Mouse (Mus musculus) right cerebral cortex, postnatal 4 days (tissue): ENCODE measurements around the gene Rarg.
"Not testable (repeated sequence)": the region's sequence is repeated elsewhere in the genome, so short reads cannot be mapped to it uniquely, and the experiment has no call there.

ENCODE experiments used
- DNase-seq: peaks from one replicate; pipeline ENCODE4 v3.0.0-alpha.2; 2022

The Rarg gene

DNA sequence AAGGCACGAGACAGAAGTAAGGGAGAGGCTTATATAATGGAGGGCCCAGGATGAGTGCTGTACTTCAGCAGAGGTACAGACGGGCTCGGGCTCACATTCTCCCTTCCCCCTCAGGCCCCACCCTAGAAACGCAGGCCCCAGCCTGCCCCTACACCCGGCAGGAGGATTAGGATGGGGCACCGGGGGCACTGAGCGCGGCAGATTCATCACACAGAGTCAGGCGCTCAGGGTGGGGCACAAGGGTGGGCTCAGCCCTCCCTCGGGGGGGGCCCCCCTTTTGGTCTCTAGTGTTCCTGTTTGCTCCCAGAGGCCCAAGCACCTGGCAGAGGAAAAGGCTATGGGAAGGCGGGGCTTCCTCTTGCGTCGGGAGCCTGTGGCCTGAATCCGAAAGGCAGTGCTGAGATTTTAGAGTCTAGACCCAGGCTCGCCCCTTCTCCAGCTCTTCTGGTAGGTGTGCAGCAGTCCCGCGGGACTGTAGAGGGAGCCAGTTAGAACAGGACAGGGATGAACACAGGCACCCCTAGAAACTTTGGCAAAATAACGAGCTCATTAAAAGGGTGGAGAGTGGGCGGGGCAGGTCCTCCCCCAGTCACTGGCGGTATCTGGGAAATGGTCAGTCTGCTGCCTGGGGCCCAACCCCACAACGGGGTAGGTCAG is 21.8 kb downstream of the Rarg start:
- DNase-seq: no peak

DNA sequence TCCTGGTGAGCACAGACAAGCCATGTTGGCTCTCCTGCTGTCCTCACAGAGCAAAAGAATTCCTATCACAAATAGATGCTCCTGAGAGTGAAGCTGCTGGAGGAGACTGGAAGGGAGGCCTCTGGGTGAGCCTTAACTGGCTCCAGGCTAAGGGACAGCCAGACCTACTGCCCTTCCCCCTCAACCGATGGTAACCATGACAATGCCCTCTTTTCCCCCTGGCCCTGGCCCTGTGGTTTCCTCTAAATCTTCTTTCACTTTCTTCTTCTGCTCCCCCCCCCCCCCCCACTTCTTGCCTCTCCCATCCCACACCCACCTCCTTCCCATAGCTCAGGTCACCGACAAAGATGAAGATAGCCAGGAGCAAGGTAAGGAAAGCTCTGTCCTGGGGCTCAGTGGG is 23.4 kb downstream of the Rarg start:
- no peak for DNase-seq

DNA sequence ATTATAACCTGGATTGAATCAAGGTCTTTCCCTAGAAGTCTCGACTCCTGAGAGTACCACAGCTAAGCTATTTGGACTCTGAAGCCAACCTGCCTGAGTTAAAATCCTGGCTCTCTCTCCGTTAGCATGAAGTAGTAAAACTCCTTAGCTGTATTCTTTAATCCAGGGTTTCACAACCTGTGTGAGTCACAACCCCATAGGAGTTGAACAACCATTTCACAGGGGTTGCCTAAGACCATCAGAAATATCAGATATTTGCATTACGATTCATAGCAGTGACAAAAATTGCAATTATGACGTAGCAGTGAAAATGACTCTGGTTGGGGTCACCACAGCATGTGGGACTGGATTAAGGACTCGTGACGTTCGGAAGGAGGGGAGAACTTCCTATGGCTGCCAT is 24.6 kb downstream of the Rarg start:
- no peak for DNase-seq

DNA sequence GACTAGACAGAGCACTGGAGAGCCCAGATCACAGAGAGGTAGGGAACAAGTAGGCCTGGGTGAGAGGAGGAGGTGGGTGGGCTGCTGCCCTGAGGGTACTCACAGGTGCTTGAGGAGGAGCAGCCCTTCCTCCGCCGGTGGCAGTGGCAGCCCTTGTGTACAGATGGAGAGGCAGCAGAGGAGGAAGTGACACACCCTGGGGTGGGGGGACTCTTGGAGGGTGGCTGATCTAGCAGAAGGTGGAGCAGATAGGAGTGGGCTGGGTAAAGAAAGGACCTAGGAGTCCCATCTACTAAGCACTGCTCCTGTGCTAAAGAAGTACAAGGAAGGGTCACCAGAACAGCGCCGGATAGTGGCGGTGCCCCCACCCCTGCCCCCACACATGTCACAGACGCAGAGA is 25.6 kb downstream of the Rarg start, which contains the start of gene Itgb7:
Gene Itgb7, minus strand, starts transcription at position 197 of the 400 bp plus-strand sequence.
- no peak for DNase-seq

DNA sequence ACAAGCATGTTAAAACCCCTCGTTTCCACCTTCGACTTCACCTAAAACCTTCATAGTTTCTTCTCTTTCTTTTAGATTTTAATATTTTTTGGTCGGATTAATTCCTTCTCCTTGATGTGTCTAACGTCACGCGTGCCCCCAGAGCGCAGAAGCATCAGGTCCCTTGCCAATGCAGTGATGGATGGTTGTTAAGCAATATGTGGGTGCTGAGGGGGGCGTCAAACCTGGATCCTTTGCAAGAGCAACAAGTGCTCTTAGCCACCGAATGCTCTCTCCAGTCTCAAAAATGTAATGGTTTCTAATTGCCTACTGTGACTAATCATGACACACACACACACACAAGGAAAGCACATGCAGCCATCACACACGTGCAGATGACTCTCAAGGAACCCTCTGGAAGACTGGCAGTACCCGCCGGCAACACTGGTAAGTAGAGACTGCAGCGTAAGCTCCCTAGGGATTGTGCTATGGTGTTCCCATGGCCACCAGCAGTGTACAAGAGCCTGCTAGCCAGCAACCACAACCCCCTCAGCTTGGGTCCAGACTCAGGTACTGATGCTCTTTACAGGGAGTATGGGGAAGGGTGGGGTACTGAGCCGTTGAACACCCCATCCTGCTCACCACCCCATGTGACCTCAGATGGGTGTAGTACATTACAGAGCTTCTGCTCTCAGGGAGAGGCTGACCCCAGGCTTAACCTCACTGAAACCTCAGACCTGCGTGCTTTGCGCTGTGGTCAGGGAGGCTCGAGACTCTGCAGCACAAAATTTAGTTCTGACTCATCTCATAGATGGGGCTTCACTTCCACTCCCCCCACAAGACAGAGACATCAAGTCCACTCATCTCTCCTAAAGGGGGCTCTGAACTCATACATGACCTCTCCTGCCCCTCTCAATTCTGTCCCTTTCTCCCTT is 26.7 kb downstream of the Rarg start:
- no peak for DNase-seq

DNA sequence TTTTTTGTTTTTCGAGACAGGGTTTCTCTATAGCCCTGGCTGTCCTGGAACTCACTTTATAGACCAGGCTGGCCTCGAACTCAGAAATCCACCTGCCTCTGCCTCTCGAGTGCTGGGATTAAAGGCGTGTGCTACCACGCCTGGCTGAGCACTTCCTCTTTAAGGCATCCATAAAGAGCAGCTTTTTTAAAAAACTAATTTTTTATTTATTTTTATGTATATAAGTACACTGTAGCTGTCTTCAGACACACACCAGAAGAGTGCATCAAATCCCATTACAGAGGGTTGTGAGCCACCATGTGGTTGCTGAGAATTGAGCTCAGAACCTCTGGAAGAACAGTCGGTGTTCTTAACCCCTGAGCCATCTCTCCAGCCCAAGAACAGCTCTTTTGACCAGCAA is 31.7 kb downstream of the Rarg start:
- DNase-seq: not testable (repeated sequence)

DNA sequence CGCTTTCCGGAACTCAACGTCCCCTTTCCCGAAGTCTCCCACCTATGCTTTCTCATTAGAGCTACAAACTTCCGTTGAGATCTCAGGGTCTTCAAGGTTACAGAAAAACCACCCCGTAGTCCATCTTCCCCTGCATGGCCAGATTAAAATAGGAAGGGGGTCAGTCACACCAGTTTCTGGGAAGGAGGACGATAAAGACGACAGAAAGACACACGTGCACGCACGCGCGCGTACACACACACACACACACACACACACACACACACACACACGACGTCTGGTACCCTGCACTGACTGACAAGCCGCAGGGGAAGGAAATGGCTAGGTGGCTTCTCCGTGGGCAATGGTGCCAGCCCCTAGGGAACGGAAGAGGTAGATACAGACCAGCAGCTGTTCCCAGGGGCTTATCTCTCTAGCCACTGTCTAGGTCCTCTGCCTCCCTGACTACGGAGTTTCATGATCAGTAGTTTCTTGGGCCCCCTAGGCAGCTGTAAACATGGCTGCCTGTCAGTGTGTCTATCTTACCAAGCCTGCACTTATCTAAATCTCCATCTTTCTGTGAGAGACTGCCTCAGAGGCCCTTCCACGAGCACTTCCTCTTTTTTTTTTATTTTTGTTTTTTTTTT is 32.2 kb downstream of the Rarg start:
- no peak for DNase-seq

DNA sequence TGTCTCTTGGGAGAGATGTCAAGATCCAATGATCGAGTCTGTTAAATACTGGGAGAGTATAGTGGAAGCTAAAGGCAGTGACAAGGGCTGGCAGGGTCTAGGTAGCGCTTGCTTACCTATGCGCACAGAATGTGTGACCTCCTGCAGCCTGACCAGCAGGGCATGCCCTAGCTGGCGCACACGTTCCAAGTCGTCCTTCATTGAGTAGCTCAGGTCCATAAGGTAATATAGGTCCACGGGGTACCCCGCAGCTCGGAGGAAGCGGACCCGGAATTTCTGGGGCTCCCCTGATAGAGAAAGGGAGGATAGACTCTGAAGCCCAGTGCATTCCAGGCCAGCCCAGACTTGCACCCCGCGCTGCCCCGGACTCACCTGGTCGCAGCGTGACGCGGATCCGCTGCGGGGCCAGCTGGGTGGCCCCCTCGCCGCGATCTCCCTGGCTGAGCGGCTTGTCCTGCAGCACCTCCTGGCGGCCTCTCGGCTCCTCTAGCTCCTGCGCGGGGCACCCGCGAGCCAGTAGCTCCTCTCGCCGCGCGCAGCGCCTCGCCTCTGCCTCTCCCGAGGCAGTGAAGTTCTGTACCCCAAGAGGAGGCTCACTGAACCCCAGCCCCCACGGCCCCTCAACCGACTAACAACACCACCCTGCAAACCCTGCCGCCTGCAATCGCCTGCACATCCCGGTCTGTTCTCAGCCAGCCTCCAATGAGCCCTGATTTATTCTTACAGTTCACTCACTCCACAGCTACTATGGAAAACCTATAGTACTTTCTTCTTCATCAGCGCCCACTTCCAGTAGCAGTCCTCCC is 32.9 kb downstream of the Rarg start:
- DNase-seq: peak; percentile 81

DNA sequence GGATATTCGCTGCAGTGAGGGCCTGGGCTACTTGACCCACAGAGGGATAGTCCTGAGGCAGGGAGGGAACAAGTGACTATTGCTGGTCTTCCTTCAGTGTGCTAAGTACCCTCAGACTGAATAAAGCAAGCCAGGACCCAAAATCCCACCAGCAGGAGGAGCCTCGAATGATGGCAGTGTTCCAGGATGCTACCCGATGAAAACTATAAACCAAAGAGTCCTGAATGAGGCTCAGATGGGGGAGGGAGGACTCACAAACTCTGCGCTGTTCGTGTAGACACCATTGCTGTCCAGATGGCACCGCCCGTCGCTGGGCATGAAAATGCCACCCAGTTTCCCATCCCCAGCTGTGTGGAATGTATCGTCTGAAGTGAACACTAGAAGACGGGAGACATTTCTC is 34.9 kb downstream of the Rarg start:
- DNase-seq: peak; percentile 36

DNA sequence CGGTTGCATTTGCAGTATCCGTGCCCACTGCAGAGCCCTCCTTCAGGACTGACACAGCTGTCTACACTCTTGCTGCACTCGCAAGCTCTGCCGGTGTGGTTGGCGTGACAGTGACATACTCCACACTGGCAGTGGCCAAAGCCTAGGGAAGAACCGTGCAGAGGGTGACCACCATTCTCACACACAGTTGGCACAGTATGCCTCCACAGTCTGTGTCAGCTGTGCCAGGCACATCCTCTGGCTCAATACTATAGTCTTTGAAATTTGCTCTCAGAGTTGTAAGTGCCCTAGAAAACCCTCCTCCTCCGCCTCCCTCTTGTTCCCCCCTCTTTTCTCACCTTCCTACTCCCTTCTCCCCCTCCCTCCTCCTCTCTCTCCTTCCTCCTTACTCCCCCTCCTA is 40.0 kb downstream of the Rarg start:
- DNase-seq: no peak

DNA sequence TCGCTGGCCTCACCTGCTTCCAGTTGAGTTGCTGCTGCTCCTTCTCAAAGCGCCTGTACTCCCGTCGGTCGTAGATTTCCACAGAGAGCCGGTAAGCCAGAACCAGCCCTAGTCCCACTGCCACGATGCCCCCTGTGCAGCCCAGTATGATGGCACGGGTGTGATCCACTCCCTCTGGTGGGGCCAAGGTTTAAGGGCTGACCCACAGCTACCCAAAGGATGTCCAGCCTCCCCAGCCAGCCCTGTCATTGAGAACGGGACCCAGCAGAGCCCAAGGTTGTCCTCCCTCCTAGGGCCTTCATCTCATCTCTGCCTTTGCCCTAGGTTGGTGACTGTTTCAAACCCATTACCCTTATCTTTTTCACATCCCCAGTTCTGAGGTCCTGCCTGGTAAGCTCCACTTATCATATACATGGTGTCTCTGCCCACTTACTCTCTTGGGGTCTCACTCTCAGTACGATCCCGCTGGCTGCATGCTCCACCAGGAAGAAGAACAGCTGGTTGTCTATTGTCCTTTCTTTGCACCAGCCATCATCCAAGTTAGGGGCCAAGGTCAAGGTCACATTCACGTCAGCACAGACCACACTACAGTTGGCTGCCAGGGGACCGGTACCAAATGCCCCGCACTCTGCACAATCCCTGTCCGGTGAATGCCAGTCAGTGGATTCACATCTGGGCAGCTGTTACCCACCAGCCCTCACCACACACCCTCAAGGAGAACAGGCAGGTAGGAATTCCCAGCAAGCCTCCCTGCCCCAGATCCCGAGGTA is 40.7 kb downstream of the Rarg start:
- no peak for DNase-seq

DNA sequence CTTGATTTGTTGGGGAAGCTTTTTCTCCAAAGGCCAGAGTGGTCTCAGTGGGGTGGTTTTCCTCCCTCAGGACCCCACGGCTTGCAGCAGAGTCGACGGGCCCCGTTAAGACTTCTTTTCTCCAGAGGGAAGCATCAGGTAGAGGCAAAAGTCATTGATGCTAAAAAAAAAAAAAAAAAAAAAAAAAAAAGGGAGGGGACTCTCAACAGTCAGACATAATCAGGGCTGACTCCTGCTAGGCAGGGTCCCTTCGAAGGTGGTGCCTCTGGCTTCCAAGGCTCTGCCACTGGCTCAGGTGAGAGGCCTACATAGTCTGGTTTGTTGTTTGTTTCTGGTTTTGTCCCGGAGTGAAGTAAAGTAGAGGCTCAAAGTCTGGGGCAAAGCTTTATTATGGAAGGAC is 41.7 kb downstream of the Rarg start:
- DNase-seq: no peak

DNA sequence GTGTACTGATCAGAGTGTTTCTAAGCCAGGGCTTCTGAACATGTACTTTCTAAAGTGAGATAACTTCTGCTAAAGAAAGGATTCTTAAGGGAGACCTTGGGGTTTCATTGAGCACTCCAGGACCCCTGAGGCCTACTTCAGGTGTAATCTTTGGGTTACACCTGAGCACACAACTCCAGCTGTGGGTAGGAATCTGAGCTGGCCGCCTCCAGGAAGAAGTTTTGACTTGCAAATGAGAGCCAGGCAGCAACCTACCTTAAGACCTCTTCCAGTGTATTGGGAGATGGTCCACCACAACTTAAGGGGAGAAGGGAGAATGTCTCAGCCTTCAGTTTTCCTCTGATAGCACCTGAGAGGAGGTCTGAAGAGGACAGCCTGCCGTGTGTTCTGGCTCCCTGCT is 43.2 kb downstream of the Rarg start:
- no peak for DNase-seq

DNA sequence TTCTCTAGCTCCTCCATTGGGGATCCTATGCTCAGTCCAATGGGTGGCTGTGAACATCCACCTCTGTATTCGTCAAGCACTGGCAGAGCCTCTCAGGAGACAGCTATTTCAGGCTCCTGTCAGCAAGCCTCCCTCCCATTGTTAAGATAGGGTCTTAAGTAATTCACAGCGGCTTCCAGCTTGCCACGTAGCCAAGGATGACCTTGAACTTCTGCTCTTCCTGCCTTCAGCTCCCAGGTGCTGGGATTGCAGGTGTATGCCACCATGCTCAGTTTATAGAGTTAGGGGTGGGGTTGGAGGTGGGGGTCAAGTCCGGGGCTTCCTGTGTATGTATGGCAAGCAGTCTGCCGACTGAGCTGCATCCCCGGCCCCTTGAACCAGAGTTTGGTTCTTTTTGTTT is 45.4 kb downstream of the Rarg start:
- no peak for DNase-seq

DNA sequence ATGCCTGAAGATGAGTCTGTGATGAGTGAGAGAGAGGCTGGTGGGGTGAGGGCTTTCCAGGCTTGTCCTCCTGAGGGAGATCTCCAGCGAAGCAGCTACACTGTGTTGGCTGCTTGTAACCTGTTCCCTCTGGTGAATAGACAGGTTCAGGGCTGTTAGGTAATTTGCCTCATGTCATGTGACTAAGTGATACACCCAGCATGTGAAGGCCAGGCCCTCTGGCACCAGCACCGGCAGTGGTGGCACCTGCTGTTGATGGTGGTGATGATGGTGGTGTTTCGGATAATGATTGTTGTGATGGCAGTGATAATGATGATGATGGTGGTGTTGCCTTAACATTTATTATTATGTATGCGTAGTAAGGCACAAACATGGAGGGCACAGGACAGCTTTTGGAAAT is 46.5 kb downstream of the Rarg start:
- DNase-seq: no peak

DNA sequence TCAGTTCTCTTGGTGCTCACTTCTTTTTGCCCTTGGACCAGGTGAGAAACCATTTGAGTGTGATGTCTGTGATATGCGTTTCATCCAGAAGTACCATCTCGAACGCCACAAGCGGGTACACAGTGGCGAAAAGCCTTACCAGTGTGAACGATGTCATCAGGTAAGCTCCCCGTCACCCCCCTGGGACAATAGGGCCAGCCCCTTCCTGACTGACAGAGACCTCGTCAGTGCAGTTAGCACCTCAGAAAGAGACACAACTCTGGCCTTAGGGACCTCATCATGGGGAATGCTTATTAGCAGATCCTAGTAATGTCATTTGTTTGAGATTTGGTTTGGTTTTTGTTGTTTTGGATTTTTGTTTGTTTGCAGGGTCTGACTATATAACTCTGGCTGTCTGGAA is 48.2 kb downstream of the Rarg start:
- DNase-seq: no peak

DNA sequence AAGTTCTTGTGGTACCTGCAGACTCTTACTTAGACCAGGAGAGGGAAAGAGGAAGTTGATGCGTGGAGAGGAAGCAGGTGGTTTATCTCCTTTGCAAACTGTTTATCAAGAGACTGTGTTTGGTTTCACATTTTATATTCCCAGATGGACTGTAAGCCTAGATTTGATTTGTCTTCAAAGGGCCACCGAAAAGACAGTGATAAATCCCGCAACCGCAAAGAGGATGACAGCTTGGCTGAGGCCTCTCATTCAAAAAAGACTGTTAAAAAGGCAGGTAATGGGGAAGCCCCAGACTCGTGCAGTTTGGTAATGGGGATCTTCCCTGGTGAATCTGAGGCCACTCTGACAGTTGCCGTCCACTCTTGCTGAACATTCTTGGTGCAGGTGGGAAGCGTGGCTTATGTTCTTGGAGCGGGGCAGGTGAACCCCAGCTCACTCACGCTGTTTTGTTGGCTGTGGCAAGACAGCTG is 49.2 kb downstream of the Rarg start:
- no peak for DNase-seq

DNA sequence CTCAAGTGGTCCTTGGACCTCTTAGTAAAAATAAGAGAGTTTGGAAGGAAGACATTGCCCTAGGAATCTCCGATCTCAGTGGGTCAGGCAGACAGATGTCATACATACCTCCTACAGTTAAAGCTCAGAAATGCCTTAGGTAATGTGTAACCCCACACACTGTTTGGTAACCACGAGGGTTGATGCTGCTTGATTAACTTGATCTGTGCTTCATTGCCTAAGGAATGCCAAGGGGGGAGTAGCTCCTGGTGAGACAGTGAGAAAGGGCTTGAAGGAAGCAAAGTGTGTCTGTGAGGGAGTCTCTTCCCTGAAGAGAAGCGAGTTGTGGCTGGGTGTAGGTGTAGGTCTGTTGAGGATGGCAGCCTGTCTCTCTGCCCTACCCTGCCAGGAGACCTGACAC is 50.0 kb downstream of the Rarg start:
- DNase-seq: no peak

DNA sequence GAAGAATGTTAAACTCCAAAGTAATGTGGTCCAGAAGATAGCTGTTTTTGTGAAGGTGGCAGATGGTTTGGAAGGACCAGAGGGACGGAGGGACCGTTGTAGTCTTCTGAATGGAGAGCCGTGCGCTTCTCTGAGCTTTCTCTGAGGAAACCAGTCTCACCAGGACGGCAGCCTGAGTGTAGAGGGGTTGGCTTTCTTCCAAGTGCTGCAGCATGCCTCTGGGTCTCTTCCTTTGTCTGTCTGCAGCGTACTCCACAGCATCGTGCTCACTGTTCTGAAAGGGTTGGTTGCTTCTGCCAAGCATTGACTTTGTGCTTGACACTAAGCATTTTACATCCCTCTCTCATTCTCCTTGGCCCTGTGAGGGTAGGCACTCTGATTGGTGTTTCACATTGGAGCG is 51.5 kb downstream of the Rarg start:
- peak; percentile 29 for DNase-seq

DNA sequence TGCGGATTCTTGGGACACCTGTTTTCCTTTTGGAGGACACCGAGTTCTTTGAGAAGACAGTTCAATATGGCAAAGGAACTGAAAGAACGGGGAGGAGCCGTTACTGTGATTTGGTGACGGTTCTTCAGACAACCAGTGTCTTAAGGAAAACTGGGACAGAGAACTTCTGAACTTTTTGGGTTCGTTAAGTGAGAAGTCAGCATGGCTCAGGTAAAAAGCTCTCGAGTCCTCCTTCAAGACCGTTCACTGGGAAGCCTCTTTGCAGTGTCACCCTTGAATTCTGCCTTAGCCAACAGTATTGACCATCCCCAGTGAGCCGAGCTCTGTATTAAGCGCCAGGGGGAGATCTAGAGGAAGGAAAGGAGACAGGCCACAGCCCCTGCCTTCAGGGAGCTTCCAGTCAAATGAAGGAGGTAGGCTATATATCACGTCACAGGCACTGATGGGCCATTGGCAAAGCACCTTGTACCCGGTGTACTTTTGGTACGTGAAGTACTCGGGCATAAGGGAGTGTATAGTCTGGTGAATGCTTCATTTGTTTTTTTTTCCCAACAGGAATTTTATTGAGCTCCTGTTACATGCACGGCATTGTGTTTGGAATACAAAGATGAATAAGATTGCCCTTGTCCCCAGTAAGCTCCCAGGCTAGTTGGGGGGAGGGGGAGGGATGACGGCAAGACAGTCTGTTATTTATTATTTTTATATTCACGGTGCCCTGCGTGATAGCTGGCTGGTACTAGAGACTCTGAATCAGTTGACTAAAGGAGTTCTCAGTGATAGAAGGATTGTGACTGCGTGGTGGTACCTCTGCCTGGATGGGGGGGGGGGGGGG is 52.4 kb downstream of the Rarg start, which contains the start of gene Csad:
Gene Csad, minus strand, starts transcription at position 51 of the 832 bp plus-strand sequence.
- no peak for DNase-seq

DNA sequence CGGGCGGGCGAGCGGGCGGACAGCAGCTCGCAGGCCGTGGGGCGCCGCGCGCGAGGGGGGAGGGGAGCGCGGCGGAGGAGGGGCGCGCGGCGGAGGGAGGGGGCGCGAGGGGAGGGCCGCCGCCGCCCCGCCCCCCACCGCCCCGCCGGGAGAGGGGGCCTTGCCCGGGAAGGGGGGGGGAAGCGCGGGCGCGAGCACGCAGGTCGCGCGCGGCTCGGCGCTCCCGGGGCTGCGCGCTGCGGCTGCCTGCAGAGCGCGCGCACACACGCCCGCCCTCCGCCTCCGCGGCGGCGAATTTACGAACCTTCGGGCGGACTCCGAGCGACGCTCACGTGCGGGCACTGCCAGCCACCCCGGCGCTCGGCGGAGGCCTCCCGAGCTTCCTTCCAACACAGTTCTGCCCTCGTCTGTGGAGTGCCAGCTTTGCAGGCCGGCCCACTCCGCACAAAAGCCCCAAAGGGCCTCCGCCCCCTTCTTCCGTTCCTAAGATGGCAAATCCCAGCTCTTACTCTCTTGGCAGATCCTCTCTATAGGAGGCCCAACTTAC is 53.4 kb downstream of the Rarg start:
- DNase-seq: peak; percentile 78
